Mouse (Mus musculus) bone marrow, adult 2 months (tissue): Measurements from ENCODE around the gene Tnnc1.

Source experiments
- CTCF ChIP-seq: fragments of 200-500 bp; IDR thresholded peaks from 2 replicates; pipeline ENCODE4 v1.5.1; 2011; ENCODE audit warnings: low read length, control low read depth; ENCODE audit not compliant: control insufficient read depth, insufficient read depth
- POLR2A ChIP-seq: fragments of 200-500 bp; IDR thresholded peaks from 2 replicates; pipeline ENCODE4 v1.6.1; 2011; ENCODE audit warnings: low read depth, mild to moderate bottlenecking, control low read depth, low read length, borderline replicate concordance; ENCODE audit not compliant: control insufficient read depth

DNA sequence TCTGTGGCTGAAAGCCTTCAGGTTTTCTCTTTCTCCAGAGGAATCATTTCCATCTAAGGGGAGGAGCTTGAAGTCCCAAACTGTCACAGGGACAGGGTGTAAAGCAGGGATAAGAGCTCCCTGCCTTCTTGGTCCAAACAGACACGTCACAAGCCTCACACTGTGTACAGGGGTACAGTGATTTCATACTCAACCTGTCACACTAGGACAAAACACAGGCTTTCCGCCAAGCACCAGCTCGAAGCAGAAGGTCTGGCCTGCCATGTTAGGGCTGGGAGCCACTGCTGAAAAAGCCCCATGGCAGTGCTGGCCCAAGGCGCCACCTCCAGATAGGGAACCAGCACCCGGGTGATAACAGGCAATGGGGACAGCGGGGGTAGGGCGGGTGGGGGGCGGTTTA is 44.0 kb upstream of the Tnnc1 start:
- TF ChIP-seq CTCF, result no peak
- TF ChIP-seq POLR2A, result no peak
